Mouse (Mus musculus): ENCODE results near the gene Zc3h8. TPM values are rescaled to one million over a fixed set of nuclear protein-coding genes. Genes with fewer than 3 reads are reported as not detected.

The Zc3h8 gene
- polyA plus RNA-seq, 1 experiment from 2014 or later: 9.3 TPM

DNA sequence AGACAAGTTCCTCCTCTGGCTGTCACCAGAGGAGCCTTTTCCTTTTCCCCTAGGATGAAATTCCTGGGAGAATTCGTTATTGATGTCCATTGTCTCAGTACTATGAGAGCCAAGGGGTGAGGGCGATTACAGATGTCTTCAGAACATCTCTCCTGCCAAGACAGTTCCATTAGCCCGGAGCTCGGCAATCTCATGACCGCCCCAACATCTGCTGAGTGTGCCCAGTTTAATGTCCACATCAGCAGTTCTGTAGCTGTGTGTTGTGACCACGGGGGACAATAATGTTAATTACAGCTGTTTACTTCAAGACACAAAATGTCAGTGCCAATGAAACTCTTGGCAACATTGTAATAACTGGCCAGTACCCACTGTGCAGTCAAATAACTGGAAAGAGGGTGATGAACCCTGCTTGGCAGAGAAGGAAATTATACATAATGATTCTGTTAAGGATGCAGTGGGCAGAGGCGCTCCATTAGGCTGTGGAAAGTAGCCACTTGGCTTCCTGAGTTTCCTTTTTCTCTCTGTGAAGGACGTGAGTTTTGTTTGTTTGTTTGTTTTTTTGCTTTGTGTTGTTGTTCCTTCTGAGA is 58.6 kb downstream of the Zc3h8 start:
- no peaks in the 10 kb centered on the region for H3K4me1 ChIP-seq
- no peaks in the 10 kb centered on the region for H3K9me3 ChIP-seq (replicated peaks)
- H3K4me2 ChIP-seq: no peak overlapping the region
- no peaks in the 10 kb centered on the region for H3K27me3 ChIP-seq
- no peaks in the 10 kb centered on the region for H3K36me3 ChIP-seq (ENCODE audit: poor library complexity, severe bottlenecking)
- H3K9ac ChIP-seq: no peak overlapping the region
- ATAC-seq: no peak
- WGBS: 81% methylated on average over 8 of the region's 8 CpGs
- no peak overlapping the region for H3K4me3 ChIP-seq
- no peak overlapping the region for H3K27ac ChIP-seq

DNA sequence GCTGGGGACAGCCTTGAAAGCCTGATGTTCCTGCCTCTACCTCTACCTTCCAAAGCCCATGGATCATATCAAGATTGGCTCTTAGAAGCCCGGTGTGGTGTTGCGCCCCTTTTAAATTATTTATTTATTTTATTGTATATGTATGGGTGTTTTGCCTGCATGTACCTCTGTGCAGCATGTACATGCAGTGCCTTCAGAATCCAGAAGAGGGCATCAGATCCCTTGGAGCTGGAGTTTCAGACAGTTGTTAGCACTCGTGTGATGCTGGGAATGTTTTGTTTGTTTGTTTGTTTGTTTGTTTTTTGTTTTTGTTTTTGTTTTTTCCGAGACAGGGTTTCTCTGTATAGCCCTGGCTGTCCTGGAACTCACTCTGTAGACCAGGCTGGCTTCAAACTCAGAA is 62.6 kb downstream of the Zc3h8 start:
- WGBS: 75% methylated on average over 4 of the region's 4 CpGs

More for the DNA sequence above, 62.6 kb downstream of the Zc3h8 start:
- H3K9ac ChIP-seq: no peak overlapping the region
- H3K36me3 ChIP-seq (ENCODE audit: poor library complexity, severe bottlenecking): no peaks in the 10 kb centered on the region
- no peak for ATAC-seq
- H3K4me2 ChIP-seq: no peak overlapping the region
- H3K9me3 ChIP-seq (replicated peaks): no peaks in the 10 kb centered on the region
- no peak overlapping the region for H3K27ac ChIP-seq
- H3K4me3 ChIP-seq: no peak overlapping the region
- H3K27me3 ChIP-seq: no peaks in the 10 kb centered on the region
- H3K4me1 ChIP-seq: no peaks in the 10 kb centered on the region

Small RNA genes lying within 50 kb of the gene (microRNA-seq; reads per million reads assigned to microRNA genes)
- gene Gm22859: not detected

Other genes with a start within 250 kb of the Zc3h8 start
- gene Mertk, start 245.1 kb downstream of the Zc3h8 start, polyA plus RNA-seq (2015; fragmentation: Nextera tagmentation; extraction: Ambion mirVana): 0.56 and 0.88 TPM in 2 replicates
- 33.8 and 36.8 TPM in 2 replicates for gene Tmem87b, start 126.0 kb downstream of the Zc3h8 start, polyA plus RNA-seq (2015; fragmentation: Nextera tagmentation; extraction: Ambion mirVana)
- 1.4 and 1.8 TPM in 2 replicates for gene Fbln7, start 81.1 kb downstream of the Zc3h8 start, polyA plus RNA-seq (2015; fragmentation: Nextera tagmentation; extraction: Ambion mirVana)
- 3.7 and 4.4 TPM in 2 replicates for gene Zc3h6, start 23.3 kb upstream of the Zc3h8 start, polyA plus RNA-seq (2015; fragmentation: Nextera tagmentation; extraction: Ambion mirVana)
- 24.1 and 24.8 TPM in 2 replicates for gene Gm10762, start 23.6 kb upstream of the Zc3h8 start, polyA plus RNA-seq (2015; fragmentation: Nextera tagmentation; extraction: Ambion mirVana)
- gene Vinac1, start 104.1 kb upstream of the Zc3h8 start, polyA plus RNA-seq (2015; fragmentation: Nextera tagmentation; extraction: Ambion mirVana): 0.15 and 0.29 TPM in 2 replicates
- 21.9 and 23.4 TPM in 2 replicates for gene Ttl, start 121.9 kb upstream of the Zc3h8 start, polyA plus RNA-seq (2015; fragmentation: Nextera tagmentation; extraction: Ambion mirVana)
- 20.4 and 20.6 TPM in 2 replicates for gene Polr1b, start 156.9 kb upstream of the Zc3h8 start, polyA plus RNA-seq (2015; fragmentation: Nextera tagmentation; extraction: Ambion mirVana)
- gene Chchd5, start 185.6 kb upstream of the Zc3h8 start, polyA plus RNA-seq (2015; fragmentation: Nextera tagmentation; extraction: Ambion mirVana): 26.9 and 27.2 TPM in 2 replicates